Mouse (Mus musculus) heart, adult 2 months (tissue): ENCODE measurements around the gene Hes7.

ENCODE experiments used
- CTCF ChIP-seq: fragments of 200-600 bp; IDR thresholded peaks from 2 replicates; pipeline ENCODE4 v1.8.1; 2022; ENCODE audit warnings: antibody characterized with exemption, mild to moderate bottlenecking, moderate library complexity
- POLR2A ChIP-seq: fragments of 200-500 bp; IDR thresholded peaks from 2 replicates; pipeline ENCODE4 v1.6.1; 2011; ENCODE audit warnings: mild to moderate bottlenecking, low read depth, low read length, control low read depth; ENCODE audit not compliant: insufficient read depth

- TF ChIP-seq CTCF (no peak), POLR2A (peak; percentile 95)
Observed at GRCm38 (mm10) chr11:69098039-69098761, 22.0 kb upstream of the Hes7 start.
